Mouse (Mus musculus) frontal cortex, postnatal 36 days (tissue): ENCODE results near the gene Elovl7.

Source experiments
- DNase-seq, 2 experiments: peaks; one replicate each; pipeline ENCODE4 v3.0.0; 2022; ENCODE audit warnings: low spot score in 2 of 2

The Elovl7 gene

GRCm38 (mm10) chr13:108241715-108242114 is 27.5 kb downstream of the Elovl7 start:
- DNase-seq: no peak

- no peak for DNase-seq
Observed at GRCm38 (mm10) chr13:108245086-108245697, 31.0 kb downstream of the Elovl7 start.

GRCm38 (mm10) chr13:108251106-108251505 is 36.9 kb downstream of the Elovl7 start:
- DNase-seq: no peak

GRCm38 (mm10) chr13:108253977-108254376 is 39.8 kb downstream of the Elovl7 start:
- DNase-seq: no peak

GRCm38 (mm10) chr13:108263042-108263441 is 48.8 kb downstream of the Elovl7 start:
- no peak for DNase-seq

GRCm38 (mm10) chr13:108265394-108265793 is 51.2 kb downstream of the Elovl7 start:
- no peak for DNase-seq

- DNase-seq: no peak
Observed at GRCm38 (mm10) chr13:108267841-108268634, 53.8 kb downstream of the Elovl7 start.

GRCm38 (mm10) chr13:108271458-108272148 is 57.4 kb downstream of the Elovl7 start:
- no peak for DNase-seq

GRCm38 (mm10) chr13:108272332-108272731 is 58.1 kb downstream of the Elovl7 start:
- DNase-seq: no peak

GRCm38 (mm10) chr13:108273034-108273433 is 58.8 kb downstream of the Elovl7 start:
- no peak for DNase-seq

- no peak for DNase-seq
Observed at GRCm38 (mm10) chr13:108273456-108273855, 59.3 kb downstream of the Elovl7 start.

GRCm38 (mm10) chr13:108276561-108276960 is 62.4 kb downstream of the Elovl7 start:
- DNase-seq: no peak

- no peak for DNase-seq
Observed at GRCm38 (mm10) chr13:108277320-108277719, 63.1 kb downstream of the Elovl7 start.

GRCm38 (mm10) chr13:108278592-108278991 is 64.4 kb downstream of the Elovl7 start:
- DNase-seq: no peak

- no peak for DNase-seq
Observed at GRCm38 (mm10) chr13:108284312-108284711, 70.1 kb downstream of the Elovl7 start.

- no peak for DNase-seq
Observed at GRCm38 (mm10) chr13:108287953-108288352, 73.7 kb downstream of the Elovl7 start.

- no peak for DNase-seq
Observed at GRCm38 (mm10) chr13:108289436-108289835, 75.2 kb downstream of the Elovl7 start.

- no peak for DNase-seq
Observed at GRCm38 (mm10) chr13:108290314-108290713, 76.1 kb downstream of the Elovl7 start.

- no peak for DNase-seq
Observed at GRCm38 (mm10) chr13:108297350-108298093, 83.3 kb downstream of the Elovl7 start.

- no peak for DNase-seq
Observed at GRCm38 (mm10) chr13:108298241-108298640, 84.0 kb downstream of the Elovl7 start.

GRCm38 (mm10) chr13:108300346-108300950 is 86.2 kb downstream of the Elovl7 start:
- DNase-seq: no peak
